Mouse (Mus musculus): ENCODE measurements around the gene Uba2. TPM values are rescaled to one million over a fixed set of nuclear protein-coding genes. Genes with fewer than 3 reads are reported as not detected.
"Not testable (repeated sequence)": the region's sequence is repeated elsewhere in the genome, so short reads cannot be mapped to it uniquely, and the experiment has no call there.

Gene Uba2
- polyA plus RNA-seq, 1 experiment from 2014 or later = 80.5 TPM

DNA sequence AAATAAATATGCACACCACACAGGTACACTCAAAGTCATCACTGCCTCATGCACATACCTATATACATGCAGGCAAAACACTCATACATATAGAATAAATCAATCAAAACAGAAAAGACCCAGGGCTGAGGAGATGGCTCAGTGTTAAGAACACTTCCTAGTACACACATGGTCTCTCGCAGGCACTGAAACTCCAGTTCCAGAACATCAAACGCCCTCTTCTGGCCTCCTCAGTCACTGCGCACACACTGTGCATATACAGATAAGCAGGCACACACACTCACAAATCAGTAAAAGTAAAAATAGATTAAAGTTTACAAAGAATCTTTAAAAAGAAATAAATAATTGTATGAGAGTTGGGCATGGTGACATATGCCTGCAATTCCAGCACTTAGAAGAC, 43.1 kb downstream of the Uba2 start:
- DNase-seq (ENCODE audit: low spot score) = no peak
- ATAC-seq (ENCODE audit: low FRiP score, low TSS enrichment) = no peak
- Histone ChIP-seq H3K36me3 (ENCODE audit: control insufficient read depth, insufficient read depth, low read length) (no peaks in the 10 kb centered on the region), H3K4me1 (replicated peaks; ENCODE audit: control insufficient read depth, insufficient read depth) (no peaks in the 10 kb centered on the region), H3K27me3 (ENCODE audit: control insufficient read depth, insufficient read depth, low read length) (no peaks in the 10 kb centered on the region), H3K9ac (ENCODE audit: low read length) (no peak overlapping the region), H3K4me2 (replicated peaks; ENCODE audit: low read depth) (no peak overlapping the region), H3K9me3 (ENCODE audit: control insufficient read depth, low read length) (no peaks in the 10 kb centered on the region), H3K27ac (replicated peaks) (no peak overlapping the region), H3K4me3 (ENCODE audit: low read depth, low read length) (no peak overlapping the region)
- 89% methylated on average over 3 of the region's 3 CpGs for WGBS
- TF ChIP-seq CTCF (IDR thresholded peaks at IDR 0.05; ENCODE audit: low read depth) (peak; percentile 21; the same call in 1 of the 2 replicates), EP300 (optimal IDR thresholded peaks at IDR 0.05) (no peak)

- no peak overlapping the region for H3K4me2 ChIP-seq (replicated peaks; ENCODE audit: low read depth)
- no peaks in the 10 kb centered on the region for H3K9me3 ChIP-seq (ENCODE audit: control insufficient read depth, low read length)
- H3K27me3 ChIP-seq (ENCODE audit: control insufficient read depth, insufficient read depth, low read length) = no peaks in the 10 kb centered on the region
- H3K27ac ChIP-seq (replicated peaks) = no peak overlapping the region
- no peak overlapping the region for H3K4me3 ChIP-seq (ENCODE audit: low read depth, low read length)
- WGBS = 83% methylated on average over 9 of the region's 9 CpGs
- DNase-seq (ENCODE audit: low spot score) (no peak), ATAC-seq (ENCODE audit: low FRiP score, low TSS enrichment) (no peak)
- TF ChIP-seq EP300 (optimal IDR thresholded peaks at IDR 0.05) (no peak), CTCF (IDR thresholded peaks at IDR 0.05; ENCODE audit: low read depth) (no peak)
- no peak overlapping the region for H3K9ac ChIP-seq (ENCODE audit: low read length)
- no peaks in the 10 kb centered on the region for H3K36me3 ChIP-seq (ENCODE audit: control insufficient read depth, insufficient read depth, low read length)
- no peaks in the 10 kb centered on the region for H3K4me1 ChIP-seq (replicated peaks; ENCODE audit: control insufficient read depth, insufficient read depth)
Observed at GRCm38 (mm10) chr7:34125346-34125745, 44.1 kb downstream of the Uba2 start.

DNA sequence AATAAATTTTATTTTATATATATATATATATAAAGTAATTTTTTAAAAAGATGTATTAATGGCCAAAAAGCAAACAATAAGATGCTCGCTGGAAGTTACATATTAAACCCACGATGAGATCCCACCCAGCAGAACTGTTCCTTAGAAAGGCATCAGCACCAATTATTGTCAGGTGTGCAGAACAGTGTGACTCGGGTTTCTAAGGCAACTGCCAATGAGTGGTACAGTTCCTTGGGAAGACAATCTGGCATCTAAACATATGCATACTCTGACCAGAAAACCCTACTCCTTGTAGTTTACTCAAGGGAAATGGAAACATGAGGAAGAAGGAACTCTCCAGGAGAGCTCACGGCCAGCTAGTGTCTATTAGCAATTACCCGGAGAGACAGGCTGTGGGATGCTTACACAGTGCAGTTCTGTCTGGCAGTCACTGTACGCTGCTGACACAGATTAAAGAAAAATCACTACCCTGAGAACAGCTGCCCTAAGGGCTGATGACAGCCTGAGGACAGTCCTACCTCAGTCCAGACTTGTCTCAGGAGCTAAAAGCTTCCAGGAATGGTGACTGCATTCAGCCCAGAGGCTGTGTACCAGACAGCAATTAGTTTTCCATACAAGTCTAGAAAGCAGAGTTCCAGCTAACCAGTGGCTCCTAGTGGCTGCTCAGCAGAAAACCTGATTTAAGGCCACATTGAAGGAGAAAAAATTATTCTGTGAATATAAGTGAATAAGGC, 46.2 kb downstream of the Uba2 start:
- no peak for DNase-seq (ENCODE audit: low spot score)
- H3K9ac ChIP-seq (ENCODE audit: low read length) = no peak overlapping the region
- no peak overlapping the region for H3K27ac ChIP-seq (replicated peaks)
- H3K36me3 ChIP-seq (ENCODE audit: control insufficient read depth, insufficient read depth, low read length) = no peaks in the 10 kb centered on the region; the same call in 1 of the 2 replicates
- no peak for ATAC-seq (ENCODE audit: low FRiP score, low TSS enrichment)
- no peaks in the 10 kb centered on the region for H3K4me1 ChIP-seq (replicated peaks; ENCODE audit: control insufficient read depth, insufficient read depth)
- H3K9me3 ChIP-seq (ENCODE audit: control insufficient read depth, low read length) = no peaks in the 10 kb centered on the region
- no peaks in the 10 kb centered on the region for H3K27me3 ChIP-seq (ENCODE audit: control insufficient read depth, insufficient read depth, low read length)
- TF ChIP-seq CTCF (IDR thresholded peaks at IDR 0.05; ENCODE audit: low read depth) = peak; percentile 63
- no peak for TF ChIP-seq EP300 (optimal IDR thresholded peaks at IDR 0.05)
- WGBS = 77% methylated on average over 6 of the region's 6 CpGs
- no peak overlapping the region for H3K4me3 ChIP-seq (ENCODE audit: low read depth, low read length)
- H3K4me2 ChIP-seq (replicated peaks; ENCODE audit: low read depth) = no peak overlapping the region

DNA sequence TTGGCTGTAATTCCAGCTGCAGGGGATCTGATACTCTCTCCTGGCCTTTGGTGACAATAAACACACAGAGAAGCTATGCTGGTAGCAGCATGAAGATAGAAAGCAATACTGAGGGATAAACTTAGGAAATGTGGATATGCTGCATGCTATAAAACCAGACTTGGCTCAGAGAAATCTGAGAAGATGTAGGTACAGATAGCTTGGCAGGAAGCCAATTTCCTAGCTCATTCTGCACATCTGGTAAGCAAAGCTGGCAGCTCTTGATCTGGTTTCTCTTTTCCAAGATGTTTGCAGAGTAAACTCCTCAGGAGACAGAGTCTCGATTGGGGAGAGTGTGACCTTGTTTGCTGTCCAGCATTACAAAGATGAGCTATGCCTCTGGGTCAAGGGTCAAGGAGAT, 48.8 kb downstream of the Uba2 start:
- not testable (repeated sequence) for H3K4me2 ChIP-seq (replicated peaks; ENCODE audit: low read depth); H3K9me3 ChIP-seq (ENCODE audit: control insufficient read depth, low read length); H3K27me3 ChIP-seq (ENCODE audit: control insufficient read depth, insufficient read depth, low read length); H3K4me1 ChIP-seq (replicated peaks; ENCODE audit: control insufficient read depth, insufficient read depth); ATAC-seq (ENCODE audit: low FRiP score, low TSS enrichment); DNase-seq (ENCODE audit: low spot score); H3K4me3 ChIP-seq (ENCODE audit: low read depth, low read length); H3K27ac ChIP-seq (replicated peaks); H3K9ac ChIP-seq (ENCODE audit: low read length)
- 12% methylated on average over 1 of the region's 1 CpGs for WGBS
- peaks cover 11% of the 10 kb centered on the region; the same call in 1 of the 2 replicates for H3K36me3 ChIP-seq (ENCODE audit: control insufficient read depth, insufficient read depth, low read length)

GRCm38 (mm10) chr7:34116601-34117000, 52.8 kb downstream of the Uba2 start:
- DNase-seq (ENCODE audit: low spot score) (no peak), ATAC-seq (ENCODE audit: low FRiP score, low TSS enrichment) (no peak)
- Histone ChIP-seq H3K4me3 (ENCODE audit: low read depth, low read length) (no peak overlapping the region), H3K4me2 (replicated peaks; ENCODE audit: low read depth) (no peak overlapping the region), H3K4me1 (replicated peaks; ENCODE audit: control insufficient read depth, insufficient read depth) (no peaks in the 10 kb centered on the region), H3K27ac (replicated peaks) (no peak overlapping the region), H3K9me3 (ENCODE audit: control insufficient read depth, low read length) (no peaks in the 10 kb centered on the region), H3K9ac (ENCODE audit: low read length) (no peak overlapping the region), H3K36me3 (ENCODE audit: control insufficient read depth, insufficient read depth, low read length) (peaks cover 30% of the 10 kb centered on the region), H3K27me3 (ENCODE audit: control insufficient read depth, insufficient read depth, low read length) (no peaks in the 10 kb centered on the region)
- no peak for TF ChIP-seq EP300 (optimal IDR thresholded peaks at IDR 0.05)
- TF ChIP-seq CTCF (IDR thresholded peaks at IDR 0.05; ENCODE audit: low read depth) = no peak
- WGBS = 61% methylated on average over 3 of the region's 3 CpGs

- Histone ChIP-seq H3K36me3 (ENCODE audit: control insufficient read depth, insufficient read depth, low read length) (peaks cover 11% of the 10 kb centered on the region), H3K4me3 (ENCODE audit: low read depth, low read length) (no peak overlapping the region), H3K4me1 (replicated peaks; ENCODE audit: control insufficient read depth, insufficient read depth) (no peaks in the 10 kb centered on the region), H3K9me3 (ENCODE audit: control insufficient read depth, low read length) (no peaks in the 10 kb centered on the region), H3K9ac (ENCODE audit: low read length) (no peak overlapping the region), H3K27me3 (ENCODE audit: control insufficient read depth, insufficient read depth, low read length) (no peaks in the 10 kb centered on the region), H3K4me2 (replicated peaks; ENCODE audit: low read depth) (no peak overlapping the region), H3K27ac (replicated peaks) (no peak overlapping the region)
- DNase-seq (ENCODE audit: low spot score) (no peak), ATAC-seq (ENCODE audit: low FRiP score, low TSS enrichment) (no peak)
- no peak for TF ChIP-seq EP300 (optimal IDR thresholded peaks at IDR 0.05)
- no peak for TF ChIP-seq CTCF (IDR thresholded peaks at IDR 0.05; ENCODE audit: low read depth)
- 64% methylated on average over 5 of the region's 5 CpGs for WGBS
Observed at GRCm38 (mm10) chr7:34109190-34109589, 60.2 kb downstream of the Uba2 start.

Measured in stomach, postnatal 0 days (tissue).